Mouse (Mus musculus): Measurements from ENCODE around the gene Pdx1.

DNA sequence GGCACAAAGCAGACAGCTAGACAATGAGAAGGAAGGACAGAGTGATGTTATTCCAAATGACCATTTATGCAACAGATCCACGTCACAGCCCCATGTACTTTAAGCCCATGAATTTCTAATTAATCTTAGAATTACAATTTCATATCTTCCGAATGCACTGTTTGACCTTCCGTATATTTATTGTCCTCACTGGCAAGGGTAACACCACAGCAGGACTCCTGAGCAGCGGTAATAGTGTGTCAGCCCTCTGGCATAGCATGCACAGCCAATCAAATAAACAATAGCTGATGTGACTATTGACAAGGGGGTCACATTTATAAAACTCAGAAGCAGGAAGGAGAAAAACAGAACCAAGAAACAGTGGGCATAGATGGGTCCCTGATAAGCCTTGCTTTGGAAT, 9.0 kb upstream of the Pdx1 start:
- no peak for TF ChIP-seq POLR2A (IDR thresholded peaks at IDR 0.05; ENCODE audit: insufficient read length, low read depth)
- no peak for TF ChIP-seq MAX (IDR thresholded peaks at IDR 0.05; ENCODE audit: low read depth)
- TF ChIP-seq USF1 (IDR thresholded peaks at IDR 0.05; ENCODE audit: low read depth), result no peak
- no peak for TF ChIP-seq POLR2AphosphoS2 (IDR thresholded peaks at IDR 0.05; ENCODE audit: insufficient read length, low read depth)
- TF ChIP-seq CEBPB (IDR thresholded peaks at IDR 0.05; ENCODE audit: insufficient read depth, poor library complexity, severe bottlenecking), result no peak
- TF ChIP-seq TCF12 (IDR thresholded peaks at IDR 0.05; ENCODE audit: insufficient read depth, poor library complexity, severe bottlenecking), result no peak
- no peak for TF ChIP-seq TCF3 (IDR thresholded peaks at IDR 0.05; ENCODE audit: insufficient read length, low read depth)
